Mouse (Mus musculus): ENCODE results near the gene Slc35f4. TPM values are rescaled to one million over a fixed set of nuclear protein-coding genes. Genes with fewer than 3 reads are reported as not detected.

Slc35f4 gene
- polyA plus RNA-seq, 1 experiment from 2014 or later: not detected

- no peak for ATAC-seq (ENCODE audit: low FRiP score, low TSS enrichment)
- no peaks in the 10 kb centered on the region for H3K36me3 ChIP-seq (ENCODE audit: control insufficient read depth, insufficient read depth, low read length)
- H3K4me1 ChIP-seq (ENCODE audit: control insufficient read depth, insufficient read depth, low read length): no peaks in the 10 kb centered on the region
- H3K27ac ChIP-seq (ENCODE audit: low read depth, low read length): no peak overlapping the region
- H3K27me3 ChIP-seq (ENCODE audit: control insufficient read depth, insufficient read depth, low read length): no peaks in the 10 kb centered on the region
- no peak overlapping the region for H3K4me2 ChIP-seq (replicated peaks; ENCODE audit: low read depth, low read length)
- no peak overlapping the region for H3K4me3 ChIP-seq (ENCODE audit: low read length)
- no peaks in the 10 kb centered on the region for H3K9me3 ChIP-seq (ENCODE audit: control insufficient read depth, low read length)
- no peak overlapping the region for H3K9ac ChIP-seq (ENCODE audit: low read depth, low read length)
- WGBS: 79% methylated on average over 1 of the region's 1 CpGs
Observed at GRCm38 (mm10) chr14:49493793-49494192, 32.1 kb downstream of the Slc35f4 start.

DNA sequence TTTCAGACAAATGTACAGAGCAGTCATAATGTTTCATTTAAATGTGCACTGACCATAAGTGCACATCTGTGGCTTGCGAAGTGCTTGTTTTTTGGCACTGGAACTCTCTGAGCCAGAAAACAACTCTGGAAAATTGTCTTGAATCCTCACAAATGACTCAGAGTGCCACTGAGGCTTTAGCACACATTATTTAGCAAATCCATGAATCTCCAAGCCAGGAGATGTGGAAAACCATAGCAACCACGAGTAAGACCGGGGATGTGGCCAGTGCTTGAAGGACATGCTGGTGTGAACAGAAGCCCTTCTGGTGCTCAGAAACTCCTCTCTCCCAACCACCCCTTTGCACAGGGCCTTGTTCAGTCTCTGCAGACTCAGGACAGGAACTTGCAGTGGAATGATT, 33.3 kb downstream of the Slc35f4 start:
- Histone ChIP-seq H3K36me3 (ENCODE audit: control insufficient read depth, insufficient read depth, low read length) (no peaks in the 10 kb centered on the region), H3K4me2 (replicated peaks; ENCODE audit: low read depth, low read length) (no peak overlapping the region), H3K4me3 (ENCODE audit: low read length) (no peak overlapping the region), H3K27me3 (ENCODE audit: control insufficient read depth, insufficient read depth, low read length) (no peaks in the 10 kb centered on the region), H3K27ac (ENCODE audit: low read depth, low read length) (no peak overlapping the region), H3K9me3 (ENCODE audit: control insufficient read depth, low read length) (no peaks in the 10 kb centered on the region), H3K9ac (ENCODE audit: low read depth, low read length) (no peak overlapping the region), H3K4me1 (ENCODE audit: control insufficient read depth, insufficient read depth, low read length) (no peaks in the 10 kb centered on the region)
- no peak for ATAC-seq (ENCODE audit: low FRiP score, low TSS enrichment)
- WGBS: 84% methylated on average over 3 of the region's 3 CpGs

DNA sequence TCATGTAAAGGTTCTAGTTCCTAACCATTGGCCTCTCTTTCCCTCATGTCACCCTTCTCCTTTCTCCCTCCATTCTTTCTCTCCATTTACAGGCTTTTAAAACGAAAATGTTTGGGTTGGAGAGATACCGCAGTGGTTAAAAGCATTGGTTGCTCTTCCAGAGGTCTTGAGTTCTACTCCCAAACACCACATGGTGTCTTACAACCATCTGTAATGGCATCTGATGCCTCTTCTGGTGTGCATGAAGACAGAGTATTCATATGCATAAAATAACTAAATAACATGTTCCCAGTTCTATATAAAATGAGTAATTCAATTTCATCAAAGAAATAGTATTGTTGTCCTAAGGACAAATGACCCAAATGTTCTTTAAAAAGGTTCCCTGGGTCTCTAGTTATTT, 49.2 kb downstream of the Slc35f4 start:
- Histone ChIP-seq H3K4me1 (ENCODE audit: control insufficient read depth, insufficient read depth, low read length) (no peaks in the 10 kb centered on the region), H3K27me3 (ENCODE audit: control insufficient read depth, insufficient read depth, low read length) (no peaks in the 10 kb centered on the region), H3K9ac (ENCODE audit: low read depth, low read length) (no peak overlapping the region), H3K9me3 (ENCODE audit: control insufficient read depth, low read length) (no peaks in the 10 kb centered on the region), H3K27ac (ENCODE audit: low read depth, low read length) (no peak overlapping the region), H3K4me3 (ENCODE audit: low read length) (no peak overlapping the region), H3K36me3 (ENCODE audit: control insufficient read depth, insufficient read depth, low read length) (no peaks in the 10 kb centered on the region), H3K4me2 (replicated peaks; ENCODE audit: low read depth, low read length) (no peak overlapping the region)
- WGBS: 76% methylated on average over 2 of the region's 2 CpGs
- ATAC-seq (ENCODE audit: low FRiP score, low TSS enrichment): no peak

DNA sequence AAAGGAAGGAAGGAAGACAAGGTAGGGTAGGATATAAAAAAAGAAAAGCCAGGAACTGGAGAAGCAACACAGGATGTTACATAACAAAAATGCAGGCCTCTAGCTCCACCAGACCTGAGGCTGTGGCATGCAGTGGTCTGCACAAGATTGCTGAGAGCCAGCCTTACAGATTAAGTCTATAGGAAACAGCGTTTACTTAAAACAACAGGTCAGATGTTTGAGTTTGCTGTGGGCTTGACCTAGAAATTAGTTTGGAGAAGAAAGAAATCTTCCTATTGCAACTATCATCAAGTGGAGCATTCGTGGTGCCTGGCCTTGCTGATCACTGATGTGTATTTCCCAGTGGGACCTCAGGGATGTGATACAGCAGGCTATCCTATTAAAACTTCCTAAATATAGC, 64.1 kb downstream of the Slc35f4 start:
- no peak overlapping the region for H3K9ac ChIP-seq (ENCODE audit: low read depth, low read length)
- no peak overlapping the region for H3K4me3 ChIP-seq (ENCODE audit: low read length)
- WGBS: 62% methylated on average over 2 of the region's 2 CpGs

DNA sequence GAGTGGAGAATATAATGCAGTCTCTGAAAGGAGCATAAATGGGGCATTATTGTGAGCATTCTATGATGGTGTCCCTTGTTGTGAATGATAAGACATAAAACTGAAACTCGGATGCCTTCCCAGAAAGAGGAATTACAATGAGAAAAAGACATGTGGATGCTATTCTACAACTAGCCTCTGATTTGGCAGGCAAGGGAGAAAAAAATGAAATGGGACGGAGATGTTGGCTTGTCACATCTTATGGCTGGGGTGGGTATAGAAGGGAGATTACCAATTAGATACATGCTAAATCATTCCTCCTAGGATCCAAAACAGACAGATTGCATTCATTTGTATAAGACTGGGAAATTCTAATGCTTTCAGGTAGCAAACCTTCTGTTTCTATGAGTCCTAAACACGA, 65.0 kb downstream of the Slc35f4 start:
- no peak for ATAC-seq (ENCODE audit: low FRiP score, low TSS enrichment)
- Histone ChIP-seq H3K27ac (ENCODE audit: low read depth, low read length) (no peak overlapping the region), H3K27me3 (ENCODE audit: control insufficient read depth, insufficient read depth, low read length) (no peaks in the 10 kb centered on the region), H3K9me3 (ENCODE audit: control insufficient read depth, low read length) (no peaks in the 10 kb centered on the region), H3K36me3 (ENCODE audit: control insufficient read depth, insufficient read depth, low read length) (no peaks in the 10 kb centered on the region), H3K9ac (ENCODE audit: low read depth, low read length) (no peak overlapping the region), H3K4me3 (ENCODE audit: low read length) (no peak overlapping the region), H3K4me1 (ENCODE audit: control insufficient read depth, insufficient read depth, low read length) (no peaks in the 10 kb centered on the region), H3K4me2 (replicated peaks; ENCODE audit: low read depth, low read length) (no peak overlapping the region)
- 78% methylated on average over 3 of the region's 3 CpGs for WGBS

More for the DNA sequence above, 64.1 kb downstream of the Slc35f4 start:
- Histone ChIP-seq H3K4me2 (replicated peaks; ENCODE audit: low read depth, low read length) (no peak overlapping the region), H3K9me3 (ENCODE audit: control insufficient read depth, low read length) (no peaks in the 10 kb centered on the region), H3K27me3 (ENCODE audit: control insufficient read depth, insufficient read depth, low read length) (no peaks in the 10 kb centered on the region), H3K27ac (ENCODE audit: low read depth, low read length) (no peak overlapping the region), H3K36me3 (ENCODE audit: control insufficient read depth, insufficient read depth, low read length) (no peaks in the 10 kb centered on the region), H3K4me1 (ENCODE audit: control insufficient read depth, insufficient read depth, low read length) (no peaks in the 10 kb centered on the region)
- no peak for ATAC-seq (ENCODE audit: low FRiP score, low TSS enrichment)

DNA sequence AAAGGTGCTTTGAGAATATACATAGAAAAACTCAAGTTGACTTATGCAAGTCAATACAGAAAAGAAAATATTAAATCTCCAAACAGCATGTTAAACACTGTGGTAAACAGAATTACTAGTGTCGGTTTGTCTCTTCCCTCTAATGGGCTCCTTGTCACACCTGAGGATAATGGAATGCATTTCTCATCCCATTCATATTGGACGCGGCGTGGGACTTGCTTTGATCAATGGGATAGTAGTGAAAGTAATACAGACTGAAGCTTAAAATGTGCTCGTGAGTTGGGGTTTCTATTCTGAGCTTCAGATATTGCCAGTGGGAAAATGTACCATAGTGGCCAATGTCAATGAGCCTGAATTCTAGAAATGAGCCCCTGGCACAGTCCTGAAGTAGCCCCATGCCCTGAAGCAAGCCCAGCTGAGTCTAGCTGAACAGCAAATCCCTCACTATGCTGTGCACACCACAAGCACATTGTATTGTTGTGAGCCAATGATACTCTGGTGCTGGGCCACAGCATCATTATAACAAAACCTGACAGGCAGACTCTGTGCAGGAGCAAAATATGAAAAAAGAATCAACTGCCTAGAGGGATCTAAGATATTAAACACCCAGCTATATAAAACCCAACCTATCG, 71.4 kb downstream of the Slc35f4 start:
- H3K4me2 ChIP-seq (replicated peaks; ENCODE audit: low read depth, low read length): no peak overlapping the region
- no peak overlapping the region for H3K9ac ChIP-seq (ENCODE audit: low read depth, low read length)
- no peaks in the 10 kb centered on the region for H3K9me3 ChIP-seq (ENCODE audit: control insufficient read depth, low read length)
- no peaks in the 10 kb centered on the region for H3K36me3 ChIP-seq (ENCODE audit: control insufficient read depth, insufficient read depth, low read length)
- H3K27ac ChIP-seq (ENCODE audit: low read depth, low read length): no peak overlapping the region
- ATAC-seq (ENCODE audit: low FRiP score, low TSS enrichment): no peak
- H3K4me1 ChIP-seq (ENCODE audit: control insufficient read depth, insufficient read depth, low read length): no peaks in the 10 kb centered on the region
- H3K27me3 ChIP-seq (ENCODE audit: control insufficient read depth, insufficient read depth, low read length): no peaks in the 10 kb centered on the region
- H3K4me3 ChIP-seq (ENCODE audit: low read length): no peak overlapping the region
- 82% methylated on average over 6 of the region's 6 CpGs for WGBS

- WGBS: 52% methylated on average over 3 of the region's 3 CpGs
- no peak overlapping the region for H3K4me2 ChIP-seq (replicated peaks; ENCODE audit: low read depth, low read length)
- H3K36me3 ChIP-seq (ENCODE audit: control insufficient read depth, insufficient read depth, low read length): no peaks in the 10 kb centered on the region
- H3K27me3 ChIP-seq (ENCODE audit: control insufficient read depth, insufficient read depth, low read length): no peaks in the 10 kb centered on the region
- no peaks in the 10 kb centered on the region for H3K4me1 ChIP-seq (ENCODE audit: control insufficient read depth, insufficient read depth, low read length)
- no peaks in the 10 kb centered on the region for H3K9me3 ChIP-seq (ENCODE audit: control insufficient read depth, low read length)
- no peak overlapping the region for H3K4me3 ChIP-seq (ENCODE audit: low read length)
- H3K27ac ChIP-seq (ENCODE audit: low read depth, low read length): no peak overlapping the region
- ATAC-seq (ENCODE audit: low FRiP score, low TSS enrichment): no peak
- H3K9ac ChIP-seq (ENCODE audit: low read depth, low read length): no peak overlapping the region
Observed at GRCm38 (mm10) chr14:49453782-49454181, 72.1 kb downstream of the Slc35f4 start.

GRCm38 (mm10) chr14:49447669-49448068, 78.2 kb downstream of the Slc35f4 start:
- Histone ChIP-seq H3K27ac (ENCODE audit: low read depth, low read length) (no peak overlapping the region), H3K4me3 (ENCODE audit: low read length) (no peak overlapping the region), H3K9ac (ENCODE audit: low read depth, low read length) (no peak overlapping the region), H3K4me2 (replicated peaks; ENCODE audit: low read depth, low read length) (no peak overlapping the region), H3K4me1 (ENCODE audit: control insufficient read depth, insufficient read depth, low read length) (no peaks in the 10 kb centered on the region), H3K36me3 (ENCODE audit: control insufficient read depth, insufficient read depth, low read length) (no peaks in the 10 kb centered on the region), H3K9me3 (ENCODE audit: control insufficient read depth, low read length) (no peaks in the 10 kb centered on the region), H3K27me3 (ENCODE audit: control insufficient read depth, insufficient read depth, low read length) (no peaks in the 10 kb centered on the region)
- no peak for ATAC-seq (ENCODE audit: low FRiP score, low TSS enrichment)
- 41% methylated on average over 7 of the region's 7 CpGs for WGBS

DNA sequence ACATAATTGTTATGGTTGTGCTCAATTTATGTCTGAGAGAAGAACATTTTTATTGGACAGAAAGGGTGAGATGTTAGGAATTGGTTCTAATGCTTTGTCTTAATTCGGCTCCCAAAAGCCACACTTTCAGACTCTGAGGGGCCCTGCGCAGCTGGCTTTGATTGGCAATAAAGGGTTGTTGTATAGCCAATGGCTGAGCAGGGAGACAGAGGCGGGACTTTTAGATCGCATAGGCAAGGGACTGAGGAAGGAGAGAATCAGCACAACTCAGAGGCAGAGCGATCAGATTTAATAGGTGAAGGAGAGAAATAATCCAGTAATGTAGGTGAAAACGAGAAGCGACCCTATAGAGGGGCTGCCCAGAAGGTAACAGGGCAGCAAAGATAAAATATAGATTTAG, 79.4 kb downstream of the Slc35f4 start:
- no peak overlapping the region for H3K4me2 ChIP-seq (replicated peaks; ENCODE audit: low read depth, low read length)
- ATAC-seq (ENCODE audit: low FRiP score, low TSS enrichment): no peak
- H3K36me3 ChIP-seq (ENCODE audit: control insufficient read depth, insufficient read depth, low read length): no peaks in the 10 kb centered on the region
- no peaks in the 10 kb centered on the region for H3K27me3 ChIP-seq (ENCODE audit: control insufficient read depth, insufficient read depth, low read length)
- H3K4me1 ChIP-seq (ENCODE audit: control insufficient read depth, insufficient read depth, low read length): no peaks in the 10 kb centered on the region
- no peaks in the 10 kb centered on the region for H3K9me3 ChIP-seq (ENCODE audit: control insufficient read depth, low read length)
- WGBS: 50% methylated on average over 7 of the region's 7 CpGs
- no peak overlapping the region for H3K4me3 ChIP-seq (ENCODE audit: low read length)
- H3K9ac ChIP-seq (ENCODE audit: low read depth, low read length): no peak overlapping the region
- no peak overlapping the region for H3K27ac ChIP-seq (ENCODE audit: low read depth, low read length)

All from kidney, embryonic 14.5 days (tissue).